Mouse (Mus musculus): ENCODE data around the gene Slc25a21.

The Slc25a21 gene

DNA sequence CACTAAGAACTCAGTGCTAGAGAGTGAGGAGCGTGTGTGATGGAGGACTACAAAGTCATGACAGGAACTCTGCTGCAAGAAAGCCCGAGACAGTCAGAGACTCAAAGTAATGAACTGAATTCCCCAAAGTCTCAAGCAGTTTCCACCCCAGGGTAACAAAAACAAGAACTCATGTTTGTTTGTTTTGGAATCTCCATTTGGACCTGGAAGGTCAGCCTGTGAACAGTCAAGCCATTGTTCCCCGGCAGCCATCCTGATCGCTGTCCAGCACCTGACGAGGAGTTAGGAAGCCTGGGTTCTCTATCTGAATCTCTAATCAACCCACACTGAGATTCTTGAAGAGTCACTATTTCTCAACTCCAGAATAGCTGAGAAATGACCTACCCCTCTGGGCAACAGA, 104.2 kb downstream of the Slc25a21 start:
- in situ Hi-C loops (cut with MboI; ENCODE audit: low pct_unique_long_range_greater_than_20kb in 1 of 2, low sequenced_read_pairs in 2 of 2, unreplicated experiment in 1 of 2) = no loop called here

DNA sequence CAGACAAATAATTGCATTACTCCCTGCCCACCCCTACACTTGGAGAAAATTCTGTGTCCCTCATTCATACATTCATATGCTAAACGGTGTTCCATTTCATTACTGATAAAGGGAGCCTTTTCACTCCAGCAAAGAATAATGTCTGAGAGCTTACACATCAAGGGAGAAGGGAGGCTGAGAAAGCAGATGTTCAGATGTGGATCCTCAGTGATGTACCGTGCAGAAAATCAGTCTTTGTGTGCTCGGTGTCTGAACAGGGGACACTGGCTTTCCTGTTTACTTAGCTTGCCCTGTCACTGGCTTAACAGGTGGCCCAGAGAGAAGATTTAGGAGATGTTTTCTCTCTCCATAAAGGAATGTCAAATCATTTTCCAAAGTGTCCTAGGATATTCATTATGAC, 112.8 kb downstream of the Slc25a21 start:
- in situ Hi-C loops (cut with MboI; ENCODE audit: low pct_unique_long_range_greater_than_20kb in 1 of 2, low sequenced_read_pairs in 2 of 2, unreplicated experiment in 1 of 2) = no loop called here

DNA sequence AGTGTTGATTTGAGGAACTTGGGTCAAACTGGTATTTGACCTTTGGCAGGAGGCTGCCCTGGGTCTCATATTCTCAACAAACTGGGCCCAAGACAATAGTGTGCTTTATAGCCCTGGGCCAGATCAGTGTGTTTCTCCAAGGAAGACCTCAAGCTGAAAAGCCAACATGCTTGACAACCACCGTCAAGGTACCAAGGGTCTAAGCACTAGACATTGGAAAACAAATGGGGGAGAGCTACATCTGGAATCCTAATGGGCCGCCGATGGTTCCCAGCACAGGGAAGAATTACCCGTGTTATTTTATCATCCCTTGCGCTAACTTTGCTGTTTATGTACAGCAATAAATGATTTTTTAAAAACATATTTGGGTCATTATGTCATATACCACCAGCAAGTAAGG, 113.7 kb downstream of the Slc25a21 start:
- in situ Hi-C loops (cut with MboI; ENCODE audit: low pct_unique_long_range_greater_than_20kb in 1 of 2, low sequenced_read_pairs in 2 of 2, unreplicated experiment in 1 of 2) = no loop called here

DNA sequence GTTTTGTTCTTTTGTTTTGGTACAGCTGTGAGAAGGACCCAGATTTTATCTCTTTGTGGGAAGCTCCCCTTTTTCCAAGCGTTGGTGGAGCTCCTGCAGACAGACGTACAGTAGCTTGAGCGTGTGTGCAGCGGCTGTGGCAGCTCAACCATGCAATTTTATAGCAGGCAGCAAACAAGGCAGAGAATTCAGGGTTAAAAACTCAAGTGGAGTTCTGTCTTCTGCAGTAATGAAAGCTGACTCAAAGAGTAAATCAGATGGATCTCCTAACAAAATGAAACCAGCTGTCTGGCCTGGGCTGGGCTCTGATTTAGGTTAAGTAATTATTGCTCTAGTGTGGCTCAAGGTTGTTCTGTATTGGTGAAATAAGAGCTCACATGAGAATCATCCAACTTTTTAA, 120.7 kb downstream of the Slc25a21 start:
- in situ Hi-C loops (cut with MboI; ENCODE audit: low pct_unique_long_range_greater_than_20kb in 1 of 2, low sequenced_read_pairs in 2 of 2, unreplicated experiment in 1 of 2) = no loop called here

DNA sequence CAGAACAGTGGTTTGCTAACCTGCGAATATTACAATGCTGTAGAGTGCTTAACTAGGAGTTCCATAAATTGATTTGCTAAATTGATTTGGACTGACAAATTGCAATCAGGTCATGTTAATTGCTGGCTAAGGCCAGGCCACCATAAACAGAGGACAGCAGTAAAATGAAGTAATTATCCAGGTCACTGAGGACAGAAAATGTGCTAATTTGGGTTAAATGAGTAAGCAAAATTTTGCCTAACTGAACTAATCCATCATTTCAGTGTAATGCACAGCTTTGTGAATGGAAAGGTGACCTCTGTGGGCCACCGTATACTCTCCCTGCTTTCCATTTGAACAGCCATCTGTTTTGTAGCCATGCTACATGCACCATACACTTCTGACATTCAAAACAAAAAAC, 124.7 kb downstream of the Slc25a21 start:
- in situ Hi-C loops (cut with MboI; ENCODE audit: low pct_unique_long_range_greater_than_20kb in 1 of 2, low sequenced_read_pairs in 2 of 2, unreplicated experiment in 1 of 2) = no loop called here

DNA sequence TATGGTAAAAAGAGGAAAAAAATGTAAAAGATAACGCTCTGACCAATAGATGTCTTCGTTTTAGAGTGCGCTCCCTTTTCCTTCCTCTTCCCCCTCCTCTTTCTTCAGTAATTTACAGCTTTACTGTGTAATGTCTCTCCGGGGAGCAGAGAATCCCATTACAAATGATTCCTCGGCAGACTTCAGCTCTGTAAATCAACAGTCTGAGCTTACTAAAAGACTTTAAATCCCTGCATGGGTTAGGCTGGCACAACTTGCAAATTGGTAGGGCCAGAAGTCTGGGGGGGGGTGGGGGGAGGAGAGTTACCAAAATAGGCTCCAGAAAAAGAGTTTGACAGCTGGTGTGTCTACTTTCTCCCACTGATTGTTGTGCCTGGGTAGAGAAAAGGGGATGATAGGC, 128.7 kb downstream of the Slc25a21 start:
- in situ Hi-C loops (cut with MboI; ENCODE audit: low pct_unique_long_range_greater_than_20kb in 1 of 2, low sequenced_read_pairs in 2 of 2, unreplicated experiment in 1 of 2) = no loop called here

DNA sequence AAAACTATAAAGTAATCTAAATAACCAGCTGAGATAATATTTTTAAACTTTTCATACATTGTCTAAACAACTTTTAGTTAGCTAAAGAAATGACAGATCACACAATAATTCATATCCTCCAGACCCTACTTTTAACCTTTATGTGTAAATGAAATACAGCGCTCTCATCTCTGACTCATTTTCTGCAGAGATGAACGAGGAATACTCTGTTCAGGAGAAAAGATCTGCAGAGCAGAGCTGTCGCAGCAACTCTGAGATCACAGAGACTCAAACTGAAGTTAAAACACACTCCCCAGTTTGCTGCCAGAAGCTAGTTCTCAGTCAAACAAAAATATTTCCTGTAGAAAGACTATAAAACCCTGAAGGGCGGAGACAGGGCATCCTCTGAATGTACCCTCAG, 177.5 kb downstream of the Slc25a21 start:
- in situ Hi-C loops (cut with MboI; ENCODE audit: low pct_unique_long_range_greater_than_20kb in 1 of 2, low sequenced_read_pairs in 2 of 2, unreplicated experiment in 1 of 2) = no loop called here

DNA sequence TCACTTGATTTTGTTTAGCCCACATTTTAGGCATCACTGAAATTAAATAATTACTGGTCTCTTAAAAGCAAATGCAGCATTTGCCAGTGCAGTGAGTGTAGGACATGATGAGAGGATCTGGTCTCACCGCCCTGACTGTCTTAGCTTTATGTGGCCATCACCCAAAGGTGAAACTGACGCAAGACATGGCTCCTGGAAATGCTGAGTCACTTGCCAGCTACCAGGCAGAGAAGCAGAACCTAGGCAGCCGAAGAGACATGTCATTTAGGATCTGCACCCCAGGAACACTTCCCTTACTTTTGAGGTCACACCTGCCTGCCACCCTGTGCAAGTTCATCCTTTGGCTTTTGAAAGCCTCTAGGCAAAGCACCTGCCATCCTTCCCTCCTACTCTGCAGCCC, 180.4 kb downstream of the Slc25a21 start:
- in situ Hi-C loops (cut with MboI; ENCODE audit: low pct_unique_long_range_greater_than_20kb in 1 of 2, low sequenced_read_pairs in 2 of 2, unreplicated experiment in 1 of 2) = no loop called here

DNA sequence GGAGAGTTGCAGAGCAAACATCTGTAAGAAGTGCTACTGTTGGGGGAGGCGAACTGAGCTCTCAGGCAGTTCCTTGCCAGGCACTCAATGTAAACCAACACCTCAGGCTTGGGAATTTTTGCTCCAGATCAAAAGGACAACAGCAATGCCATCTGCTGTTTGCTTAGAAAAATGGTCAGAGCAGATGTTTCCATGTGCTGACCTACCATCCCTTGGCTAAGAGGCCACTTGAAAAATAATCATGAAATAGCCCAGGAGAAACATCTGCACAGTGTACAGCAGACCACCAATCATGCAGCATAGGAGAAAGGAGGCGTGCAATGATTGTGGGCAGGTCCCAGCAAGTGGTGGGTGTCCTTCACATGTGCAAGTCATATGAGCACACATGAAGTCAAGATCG, 180.9 kb downstream of the Slc25a21 start:
- in situ Hi-C loops (cut with MboI; ENCODE audit: low pct_unique_long_range_greater_than_20kb in 1 of 2, low sequenced_read_pairs in 2 of 2, unreplicated experiment in 1 of 2) = no loop called here

DNA sequence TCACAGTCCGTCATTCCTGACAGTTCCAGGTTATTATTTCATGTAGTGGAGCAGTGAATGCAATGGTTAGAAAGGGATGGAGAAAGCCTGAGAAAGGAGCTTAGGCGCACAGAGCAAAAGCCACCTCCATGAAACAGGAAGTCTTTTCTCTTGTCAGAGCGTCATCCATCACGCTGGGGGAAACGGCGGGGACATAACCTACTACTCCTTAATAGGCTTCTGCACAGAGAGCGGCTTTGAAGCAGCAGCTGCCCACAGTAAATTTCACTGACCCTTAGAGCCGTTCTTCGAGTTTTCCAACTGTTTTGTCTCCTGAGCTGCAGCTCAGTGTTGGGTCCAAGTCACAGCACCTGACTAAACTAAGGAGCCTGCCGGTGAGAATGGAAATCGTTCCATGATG, 188.3 kb downstream of the Slc25a21 start:
- in situ Hi-C loops (cut with MboI; ENCODE audit: low pct_unique_long_range_greater_than_20kb in 1 of 2, low sequenced_read_pairs in 2 of 2, unreplicated experiment in 1 of 2) = no loop called here

DNA sequence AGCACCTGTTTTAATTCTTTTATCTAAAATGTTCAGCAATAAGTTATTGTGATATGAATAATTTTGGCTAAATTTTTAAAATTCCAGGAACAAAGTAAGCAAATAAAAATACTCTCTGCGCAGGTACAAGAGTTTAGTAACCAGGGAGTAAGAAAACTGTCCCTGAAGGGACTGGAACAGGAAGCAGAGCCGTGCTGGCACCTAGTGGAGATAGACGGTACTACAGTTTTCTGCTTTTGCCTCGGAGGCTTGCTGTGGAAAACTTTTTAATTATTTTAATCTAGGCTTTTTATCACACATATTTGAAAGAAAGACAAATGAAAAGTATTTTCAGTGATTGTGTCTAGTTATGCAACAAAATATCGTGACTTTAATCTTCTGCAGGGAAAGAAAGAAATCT, 211.2 kb downstream of the Slc25a21 start:
- in situ Hi-C loops (cut with MboI; ENCODE audit: low pct_unique_long_range_greater_than_20kb in 1 of 2, low sequenced_read_pairs in 2 of 2, unreplicated experiment in 1 of 2) = loop anchor here (25.0 kb wide), 1 partner anchor 299 kb away; the partner anchor contains the start of gene Pax9 (in 2 of the 2)

DNA sequence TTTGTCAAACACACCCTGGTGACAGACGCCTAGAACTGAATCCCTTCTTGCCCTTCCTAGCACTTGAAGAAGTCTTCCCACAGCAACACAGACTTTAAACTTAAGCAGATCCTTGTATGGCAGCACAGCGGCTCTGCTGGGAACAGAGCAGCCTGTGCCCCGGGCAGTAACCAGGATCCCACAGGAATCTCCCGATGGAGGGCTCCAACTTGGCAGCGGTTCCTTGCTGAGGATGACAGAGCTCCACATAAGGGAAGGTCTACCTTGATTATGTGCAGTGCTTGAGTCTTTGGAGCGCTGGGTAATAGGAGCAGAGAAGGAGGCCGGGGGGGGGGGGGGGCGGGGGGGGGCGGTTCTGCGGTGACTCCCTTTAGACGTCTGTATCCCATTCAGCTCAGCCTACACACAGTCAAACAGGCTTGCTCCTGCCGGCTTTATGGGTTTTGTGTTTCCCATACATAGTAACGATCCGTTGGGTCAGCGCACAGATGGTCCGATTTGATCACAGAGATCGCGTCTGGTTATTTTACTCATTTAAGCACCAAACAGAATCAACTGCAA, 215.1 kb downstream of the Slc25a21 start:
- in situ Hi-C loops (cut with MboI; ENCODE audit: low pct_unique_long_range_greater_than_20kb in 1 of 2, low sequenced_read_pairs in 2 of 2, unreplicated experiment in 1 of 2) = loop anchor here (25.0 kb wide), 1 partner anchor 295 kb away; the partner anchor contains the start of gene Pax9 (in 2 of the 2)

DNA sequence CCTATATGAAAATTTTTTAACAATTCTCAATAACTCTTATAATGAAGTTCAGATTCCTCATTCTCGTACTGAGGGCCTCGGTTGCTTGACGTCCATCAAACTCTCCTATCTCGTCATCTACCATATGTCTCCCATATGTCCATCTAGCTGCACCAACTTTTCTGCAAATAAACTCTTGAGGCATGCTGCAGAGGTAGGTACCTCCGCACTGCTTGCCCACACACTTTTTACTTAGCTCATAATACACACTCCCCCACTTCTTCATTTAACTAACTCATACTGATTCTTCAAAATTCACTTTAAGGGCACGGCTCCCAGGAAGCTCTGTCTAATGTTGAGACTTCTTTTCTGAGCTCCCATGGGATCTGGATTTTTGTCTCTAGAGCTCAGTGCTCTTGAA, 222.0 kb downstream of the Slc25a21 start:
- in situ Hi-C loops (cut with MboI; ENCODE audit: low pct_unique_long_range_greater_than_20kb in 1 of 2, low sequenced_read_pairs in 2 of 2, unreplicated experiment in 1 of 2) = loop anchor here (25.0 kb wide), 1 partner anchor 288 kb away; the partner anchor contains the start of gene Pax9 (in 2 of the 2)

DNA sequence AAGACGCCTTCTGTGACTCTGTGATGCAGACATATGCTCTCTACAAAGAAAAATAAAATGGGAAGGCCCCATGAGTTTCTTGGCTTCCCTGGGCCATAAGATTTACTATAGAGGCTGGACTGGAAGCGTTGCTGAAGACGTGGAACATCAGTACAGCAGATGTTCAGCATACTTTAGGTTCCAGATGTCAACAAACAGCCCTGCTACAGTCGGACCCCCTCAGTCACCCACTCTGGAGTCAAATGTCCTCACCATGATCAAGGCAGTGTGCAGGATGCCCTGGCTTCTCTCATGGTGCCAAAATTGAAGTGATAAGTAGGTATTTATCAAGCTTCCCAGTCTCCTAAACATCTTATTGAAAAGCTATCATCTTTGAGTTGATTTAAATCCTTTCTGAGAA, 234.0 kb downstream of the Slc25a21 start:
- in situ Hi-C loops (cut with MboI; ENCODE audit: low pct_unique_long_range_greater_than_20kb in 1 of 2, low sequenced_read_pairs in 2 of 2, unreplicated experiment in 1 of 2) = no loop called here

DNA sequence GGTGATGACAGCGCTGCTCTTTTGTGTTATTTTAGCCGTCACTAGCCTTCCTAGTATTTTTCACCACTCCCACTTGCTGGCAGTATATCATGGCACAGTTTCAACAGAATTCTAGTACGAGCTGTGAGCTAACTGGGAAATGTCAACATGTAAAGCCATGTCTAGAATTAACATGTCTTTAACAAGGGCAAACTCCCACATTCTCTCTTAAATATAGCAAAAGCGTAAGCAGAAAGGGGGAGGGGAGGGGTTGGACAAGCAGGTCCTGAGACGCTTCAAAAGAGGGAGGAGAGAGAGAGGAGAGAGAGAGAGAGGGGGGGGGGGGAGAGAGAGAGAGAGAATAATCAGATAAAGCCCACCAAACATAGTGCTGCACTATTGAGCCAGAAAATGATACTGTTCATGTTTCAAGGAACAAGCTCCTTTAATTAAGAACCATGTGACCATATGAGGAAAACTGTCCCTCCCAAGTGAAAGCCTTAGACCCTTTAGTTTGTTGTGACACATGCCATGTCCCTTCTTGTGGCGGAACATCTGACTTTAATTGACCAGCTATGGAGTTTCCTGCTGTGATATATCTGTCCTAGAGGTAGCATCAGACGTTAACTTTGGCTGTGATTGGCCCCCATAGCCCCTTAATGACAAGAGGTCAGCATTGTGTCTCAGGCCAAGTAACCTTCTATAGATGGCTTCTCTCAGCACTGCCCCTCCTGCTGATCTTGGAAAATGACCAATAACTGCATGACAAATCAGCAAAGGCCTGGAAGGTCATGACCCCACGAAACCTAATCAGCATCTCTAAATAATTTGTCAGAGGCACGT, 237.8 kb downstream of the Slc25a21 start:
- in situ Hi-C loops (cut with MboI; ENCODE audit: low pct_unique_long_range_greater_than_20kb in 1 of 2, low sequenced_read_pairs in 2 of 2, unreplicated experiment in 1 of 2) = no loop called here

DNA sequence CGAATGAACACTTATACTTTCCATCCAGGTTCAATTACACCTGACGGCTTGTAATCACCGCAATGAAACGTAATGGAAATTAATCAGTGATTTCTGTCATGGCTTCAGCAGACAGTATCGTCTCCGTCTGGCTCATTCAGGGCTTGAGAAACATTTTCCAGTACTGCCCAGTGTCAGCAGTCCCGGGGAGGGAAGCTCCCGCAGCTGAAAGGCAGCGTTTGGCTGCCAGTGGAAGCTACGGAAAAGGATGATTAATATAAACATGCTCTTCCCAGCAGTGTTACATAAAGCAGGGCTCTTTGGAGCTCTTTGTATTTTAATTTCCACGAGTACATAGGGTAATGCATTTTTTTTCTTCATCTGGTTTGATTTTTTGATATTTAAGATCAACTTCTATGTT, 239.0 kb downstream of the Slc25a21 start:
- in situ Hi-C loops (cut with MboI; ENCODE audit: low pct_unique_long_range_greater_than_20kb in 1 of 2, low sequenced_read_pairs in 2 of 2, unreplicated experiment in 1 of 2) = no loop called here

DNA sequence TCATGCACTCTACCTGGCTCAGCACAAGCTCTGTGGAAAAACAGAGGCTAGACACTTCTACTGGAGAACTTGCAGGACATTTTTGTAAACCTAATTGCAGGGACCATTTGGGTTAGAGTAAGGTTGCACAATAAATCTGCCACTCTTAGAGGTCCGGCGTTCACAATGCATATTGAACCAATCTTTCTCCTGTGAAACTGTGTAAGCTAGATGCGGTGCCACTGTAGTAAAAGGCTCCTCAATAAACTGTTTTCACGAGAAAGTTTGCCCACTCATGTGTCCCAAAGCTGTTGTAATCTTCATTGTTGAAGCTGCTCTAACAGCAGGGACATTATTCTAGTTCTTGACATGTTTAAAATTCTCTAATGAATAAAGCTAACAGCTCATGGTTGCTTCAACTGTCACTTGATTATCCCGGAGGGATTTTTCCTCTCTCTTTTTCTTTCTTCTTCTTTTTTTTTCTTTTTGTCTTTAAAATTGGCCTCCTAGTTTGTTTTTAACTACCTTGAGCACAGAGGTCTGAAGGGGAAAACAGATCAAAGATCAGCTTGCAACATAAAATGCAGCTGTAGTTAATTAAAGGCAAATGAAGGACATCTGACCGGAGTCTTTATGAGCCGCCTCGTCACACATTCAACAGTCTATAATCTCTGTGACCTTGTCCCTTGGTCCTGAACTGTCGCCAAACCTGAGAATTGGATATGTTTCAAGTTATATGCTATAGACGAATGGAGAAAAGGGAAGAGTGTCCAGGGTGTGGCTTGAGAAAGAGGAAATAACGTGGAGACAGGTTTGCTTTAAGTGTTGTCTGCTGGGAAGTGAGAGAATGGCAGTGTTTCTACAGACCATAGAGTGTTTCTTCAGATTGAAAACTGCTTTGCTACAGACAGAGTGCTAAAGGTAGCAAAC, 245.3 kb downstream of the Slc25a21 start:
- in situ Hi-C loops (cut with MboI; ENCODE audit: low pct_unique_long_range_greater_than_20kb in 1 of 2, low sequenced_read_pairs in 2 of 2, unreplicated experiment in 1 of 2) = no loop called here

DNA sequence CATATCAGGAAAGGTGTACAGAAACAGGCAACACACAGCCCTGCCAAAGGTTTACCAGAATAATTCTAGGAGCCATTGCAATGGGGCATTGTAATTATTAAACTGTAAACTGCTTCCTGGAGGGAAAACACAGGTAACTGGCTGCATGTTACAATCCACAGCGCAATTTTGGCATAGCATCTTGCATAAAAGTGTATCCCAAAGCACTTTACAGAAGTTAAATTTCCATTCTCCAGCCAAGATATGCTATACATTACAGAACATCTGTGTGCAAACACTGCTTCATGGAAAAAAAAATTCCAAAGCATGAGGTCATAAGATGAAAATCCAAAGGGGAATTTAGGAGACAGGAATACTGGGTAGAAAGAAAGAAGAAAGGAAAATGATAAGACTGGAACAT, 253.0 kb downstream of the Slc25a21 start:
- in situ Hi-C loops (cut with MboI; ENCODE audit: low pct_unique_long_range_greater_than_20kb in 1 of 2, low sequenced_read_pairs in 2 of 2, unreplicated experiment in 1 of 2) = no loop called here

DNA sequence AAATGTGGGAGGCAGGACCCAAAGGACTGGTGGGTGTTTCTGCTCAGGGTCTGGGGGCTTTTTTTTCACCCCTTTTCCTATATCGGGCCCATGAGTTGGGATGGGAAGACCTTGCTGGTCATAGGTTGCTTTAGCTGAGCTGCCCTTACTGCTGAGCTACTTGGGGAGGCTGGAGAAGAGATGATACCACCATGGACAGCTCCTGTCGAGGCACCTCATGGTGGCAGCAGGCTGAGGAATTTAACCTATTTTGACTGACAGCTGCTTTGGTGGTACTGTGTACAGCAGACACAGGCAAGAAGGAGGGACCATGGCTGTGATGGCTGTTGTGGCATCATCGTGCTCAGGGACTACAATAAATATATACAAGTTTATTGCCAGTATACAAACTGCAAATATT, 256.4 kb downstream of the Slc25a21 start:
- in situ Hi-C loops (cut with MboI; ENCODE audit: low pct_unique_long_range_greater_than_20kb in 1 of 2, low sequenced_read_pairs in 2 of 2, unreplicated experiment in 1 of 2) = no loop called here
